Mouse (Mus musculus) frontal cortex, postnatal 25 days (tissue): Measurements from ENCODE around the gene Ephx3.

Experiments used
- DNase-seq, 2 experiments: peaks; one replicate each; pipeline ENCODE4 v3.0.0; 2022; ENCODE audit warnings: low spot score in 2 of 2

Gene Ephx3

GRCm38 (mm10) chr17:32173166-32173565, 16.2 kb downstream of the Ephx3 start:
- no peak for DNase-seq

GRCm38 (mm10) chr17:32172485-32172884, 16.9 kb downstream of the Ephx3 start:
- DNase-seq: no peak

- no peak for DNase-seq
These were observed 19.7 kb downstream of the Ephx3 start for GRCm38 (mm10) chr17:32169518-32170225.

GRCm38 (mm10) chr17:32166687-32167086, 22.7 kb downstream of the Ephx3 start, which contains the start of gene Notch3:
Notch3 (minus strand) TSS chr17:32166852.
- no peak for DNase-seq

GRCm38 (mm10) chr17:32165803-32166595, 23.4 kb downstream of the Ephx3 start:
- no peak for DNase-seq

- DNase-seq: no peak
These were observed 24.0 kb downstream of the Ephx3 start for GRCm38 (mm10) chr17:32165266-32165802.

GRCm38 (mm10) chr17:32164780-32165179, 24.6 kb downstream of the Ephx3 start:
- no peak for DNase-seq

GRCm38 (mm10) chr17:32163910-32164650, 25.3 kb downstream of the Ephx3 start:
- DNase-seq: no peak

GRCm38 (mm10) chr17:32162112-32162850, 27.1 kb downstream of the Ephx3 start:
- peak in 1 of 2 experiments; percentile 48 for DNase-seq

GRCm38 (mm10) chr17:32160882-32161281, 28.5 kb downstream of the Ephx3 start:
- DNase-seq: no peak

- no peak for DNase-seq
These were observed 30.5 kb downstream of the Ephx3 start for GRCm38 (mm10) chr17:32158841-32159240.

GRCm38 (mm10) chr17:32146718-32147117, 42.6 kb downstream of the Ephx3 start:
- DNase-seq: no peak

- DNase-seq: peak; percentile 78 to 79
These were observed 46.2 kb downstream of the Ephx3 start for GRCm38 (mm10) chr17:32142907-32143854.

GRCm38 (mm10) chr17:32142234-32142633, 47.1 kb downstream of the Ephx3 start:
- no peak for DNase-seq
